Mouse (Mus musculus): ENCODE data around the gene Zbtb20.

The Zbtb20 gene

GRCm38 (mm10) chr16:43575066-43575465 is 699.4 kb downstream of the Zbtb20 start:
- no peak for DNase-seq

- DNase-seq = no peak
These were observed 699.8 kb downstream of the Zbtb20 start for GRCm38 (mm10) chr16:43575507-43575906.

GRCm38 (mm10) chr16:43577399-43577798 is 701.7 kb downstream of the Zbtb20 start:
- peak; percentile 58 for DNase-seq

DNA sequence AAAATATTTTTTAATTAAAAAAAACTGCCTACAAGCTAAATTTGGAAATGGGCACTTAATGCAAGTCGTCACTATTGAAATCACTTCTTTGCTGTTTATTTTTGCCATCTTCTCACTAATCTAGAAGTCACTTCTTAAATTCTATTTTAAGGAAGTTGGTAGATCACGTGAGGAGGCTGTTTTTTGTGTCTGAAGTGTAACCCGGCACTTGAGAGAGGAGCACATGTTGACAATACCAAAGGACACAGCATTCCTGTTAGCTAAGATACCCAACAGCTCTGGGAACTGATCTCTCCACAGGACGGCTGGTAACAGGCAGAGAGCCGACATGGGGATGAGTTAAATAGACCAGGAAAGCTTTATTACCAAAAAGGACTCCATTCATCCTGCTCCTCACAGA is 702.7 kb downstream of the Zbtb20 start:
- DNase-seq = no peak

DNA sequence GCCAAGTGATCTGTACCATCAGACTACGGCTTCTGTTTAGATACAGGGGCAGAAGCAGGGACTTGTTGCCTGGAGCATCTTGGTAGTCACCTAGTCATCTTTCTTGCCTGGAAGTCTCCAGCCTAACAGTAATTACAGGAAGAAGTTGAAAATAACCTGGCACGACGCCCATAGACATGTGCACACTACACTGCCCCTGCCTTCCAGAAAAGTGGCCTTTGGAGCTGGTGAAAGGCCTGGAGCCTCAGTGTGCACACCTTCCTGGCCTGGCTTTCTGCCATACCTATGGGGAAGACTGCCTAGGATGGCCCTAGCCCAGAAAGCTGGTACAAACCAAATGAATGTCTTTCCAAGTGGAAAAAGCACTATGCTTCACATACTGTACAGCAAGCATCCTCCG is 703.4 kb downstream of the Zbtb20 start:
- DNase-seq = peak; percentile 90

DNA sequence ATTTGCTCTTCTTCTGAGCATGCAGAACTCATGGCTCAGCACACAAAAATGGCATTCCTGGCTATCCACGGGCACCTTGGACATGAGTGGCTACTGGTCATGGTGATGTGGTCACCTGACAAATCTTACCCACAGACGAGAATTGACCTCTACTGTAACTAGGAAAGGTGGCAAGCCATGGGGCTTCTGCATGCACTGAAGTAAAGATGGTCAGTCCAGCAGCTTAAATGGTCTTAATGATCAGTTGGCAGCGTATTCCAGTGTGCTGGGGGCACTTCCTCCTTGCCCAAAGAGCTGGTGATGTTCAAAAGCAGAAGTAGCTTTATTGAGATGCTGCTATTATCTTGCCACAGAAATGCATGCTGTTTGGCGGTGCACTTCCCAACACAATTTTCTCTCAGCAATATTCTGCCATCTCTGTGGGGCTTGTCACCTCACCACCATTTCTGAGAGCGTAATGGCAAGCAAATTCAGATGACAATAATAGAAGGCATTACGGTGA is 704.7 kb downstream of the Zbtb20 start:
- DNase-seq = no peak

DNA sequence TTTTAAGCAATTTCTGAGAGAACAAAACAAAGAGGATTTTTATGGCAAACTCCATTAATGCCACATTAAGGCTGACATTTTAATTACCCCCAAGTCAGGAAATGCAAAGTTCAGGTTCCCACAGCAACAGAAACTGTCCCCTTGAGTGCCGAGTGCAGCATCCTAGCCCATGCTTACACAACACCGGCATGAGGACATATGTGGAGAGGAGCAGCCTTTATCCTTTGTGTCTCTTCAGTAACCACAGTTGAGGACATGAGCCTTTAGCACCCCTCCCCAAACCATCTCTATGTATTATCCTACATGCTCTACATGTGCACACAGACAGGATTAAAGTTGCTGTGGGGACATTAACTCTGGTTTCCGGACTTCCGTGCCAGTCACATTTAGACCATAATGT is 705.9 kb downstream of the Zbtb20 start:
- DNase-seq = no peak

GRCm38 (mm10) chr16:43586859-43587429 is 711.3 kb downstream of the Zbtb20 start:
- DNase-seq = no peak

- no peak for DNase-seq
These were observed 715.2 kb downstream of the Zbtb20 start for GRCm38 (mm10) chr16:43590704-43591493.

DNA sequence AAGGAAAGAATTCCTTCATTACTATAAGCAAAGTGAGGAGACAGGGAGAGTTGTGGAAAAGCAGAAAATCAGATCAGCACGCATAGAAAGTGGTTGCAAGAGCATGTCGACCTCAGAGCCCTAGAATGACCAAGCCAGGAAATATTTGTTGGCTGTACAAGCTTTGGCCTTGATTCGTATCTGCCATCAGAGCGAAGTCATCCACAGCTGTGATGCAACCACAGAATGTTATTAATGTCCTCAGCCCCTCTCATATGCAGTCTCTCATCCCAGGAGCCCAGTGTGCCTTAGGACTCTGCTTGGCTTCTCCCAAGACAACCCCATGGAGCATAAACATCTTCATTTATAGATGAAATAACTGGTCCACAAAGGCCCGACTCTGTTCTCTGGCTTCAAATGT is 716.4 kb downstream of the Zbtb20 start:
- DNase-seq = no peak

DNA sequence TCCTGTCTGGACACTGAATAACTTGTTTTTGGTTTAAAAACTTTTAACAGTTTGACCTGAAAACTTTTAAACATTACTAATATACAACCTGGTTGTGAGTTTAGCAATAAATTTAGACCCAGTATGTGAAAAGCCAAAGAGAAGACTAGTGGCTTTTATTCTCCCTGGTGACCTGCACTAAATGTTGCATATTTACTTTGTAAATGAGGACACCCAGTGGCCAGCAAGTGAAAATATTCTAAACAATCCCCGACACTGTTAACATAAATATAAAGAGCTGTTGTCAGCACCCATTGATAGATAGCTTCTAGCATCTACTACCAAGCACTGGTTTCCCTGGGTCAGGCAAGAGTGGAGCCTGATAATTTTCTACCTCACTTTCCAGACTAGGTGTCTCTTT is 717.1 kb downstream of the Zbtb20 start:
- DNase-seq = no peak

GRCm38 (mm10) chr16:43597375-43598060 is 721.8 kb downstream of the Zbtb20 start:
- no peak for DNase-seq

- DNase-seq = no peak
These were observed 724.0 kb downstream of the Zbtb20 start for GRCm38 (mm10) chr16:43599707-43600106.

GRCm38 (mm10) chr16:43602573-43602972 is 726.9 kb downstream of the Zbtb20 start:
- no peak for DNase-seq

DNA sequence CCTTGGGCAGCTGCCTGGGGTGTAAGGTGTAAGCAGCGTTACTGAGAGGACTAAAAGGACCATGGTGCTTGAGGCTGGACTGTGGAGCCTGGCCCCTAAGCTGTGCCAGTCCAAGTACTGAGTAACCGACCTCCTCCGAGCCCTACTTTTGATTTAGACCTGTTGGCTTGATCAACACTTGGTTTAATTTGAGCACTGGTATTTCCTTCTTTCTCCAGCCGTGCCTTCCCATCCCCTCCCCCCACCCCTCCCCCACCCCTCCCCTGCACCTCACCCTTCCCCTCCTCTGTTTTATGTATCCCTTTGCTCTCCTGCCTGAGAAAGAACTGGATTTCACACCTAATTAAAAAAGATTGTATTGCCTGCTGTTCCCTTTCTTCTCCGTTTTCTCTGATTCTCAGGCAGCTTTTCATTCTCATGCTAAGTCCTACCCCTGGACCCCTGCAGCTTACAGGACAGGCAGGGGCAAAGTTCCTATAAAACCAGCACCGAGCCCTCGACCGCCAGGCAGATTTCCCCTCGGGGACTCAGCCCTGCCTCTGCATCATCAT is 728.0 kb downstream of the Zbtb20 start:
- no peak for DNase-seq

DNA sequence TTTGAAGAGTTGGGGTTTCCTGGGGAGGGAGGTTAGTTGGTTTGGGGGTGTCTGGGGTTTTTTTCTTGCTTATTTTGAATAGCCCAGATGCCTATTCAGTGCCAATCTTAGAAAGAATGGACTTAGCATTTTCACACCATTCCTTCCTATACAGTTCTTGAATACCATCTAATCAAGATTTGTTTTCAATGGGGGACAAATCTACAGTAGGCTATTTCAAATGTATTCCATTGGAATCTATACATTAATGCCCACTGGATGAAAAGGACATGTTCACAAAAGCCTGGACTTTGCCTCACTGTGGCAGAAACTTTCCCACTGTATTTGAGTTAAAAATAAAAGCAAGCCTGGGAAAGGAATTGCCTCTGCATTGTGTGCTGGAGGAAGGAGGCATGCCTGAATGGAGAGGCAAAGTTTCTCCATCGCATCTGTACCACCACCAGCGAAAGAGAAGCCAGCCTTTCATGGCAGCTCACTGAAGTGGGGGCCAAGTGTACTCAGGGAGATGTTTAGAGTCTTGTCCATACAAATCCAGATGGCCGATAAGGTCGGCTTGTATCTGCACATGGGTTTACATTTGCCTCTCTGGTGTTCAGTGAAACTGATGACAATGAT is 728.8 kb downstream of the Zbtb20 start:
- DNase-seq = no peak

GRCm38 (mm10) chr16:43607086-43607485 is 731.4 kb downstream of the Zbtb20 start:
- DNase-seq = no peak

GRCm38 (mm10) chr16:43608066-43608465 is 732.4 kb downstream of the Zbtb20 start:
- no peak for DNase-seq

DNA sequence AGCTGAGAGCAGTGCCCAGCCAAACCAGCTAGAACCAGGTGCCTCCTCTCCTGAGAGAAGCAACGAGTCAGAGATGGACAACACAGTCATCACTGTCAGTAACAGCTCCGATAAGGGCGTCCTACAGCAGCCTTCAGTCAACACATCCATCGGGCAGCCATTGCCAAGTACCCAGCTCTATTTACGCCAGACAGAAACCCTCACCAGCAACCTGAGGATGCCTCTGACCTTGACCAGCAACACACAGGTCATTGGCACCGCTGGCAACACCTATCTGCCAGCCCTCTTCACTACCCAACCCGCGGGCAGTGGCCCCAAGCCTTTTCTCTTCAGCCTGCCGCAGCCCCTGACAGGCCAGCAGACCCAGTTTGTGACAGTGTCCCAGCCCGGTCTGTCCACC is 734.7 kb downstream of the Zbtb20 start:
- DNase-seq = no peak

DNA sequence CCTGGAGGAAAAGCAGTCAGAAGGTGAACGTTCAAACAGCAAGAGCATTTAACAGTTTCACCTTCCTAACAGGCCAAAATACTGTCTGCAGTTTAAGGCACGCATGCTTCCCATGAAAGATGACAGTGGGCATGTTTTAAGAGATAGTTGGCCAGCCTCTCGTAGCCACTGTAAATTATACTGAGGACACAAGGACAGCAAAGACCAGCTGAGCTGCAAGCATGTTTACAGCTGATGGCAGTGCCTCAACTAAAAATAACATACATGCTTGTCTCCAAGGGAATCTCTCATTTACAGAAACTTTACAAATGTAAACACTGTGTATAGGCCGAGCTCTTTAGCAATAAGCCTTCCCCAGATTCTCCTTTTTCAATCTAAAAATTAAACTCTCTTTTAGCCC is 740.7 kb downstream of the Zbtb20 start:
- no peak for DNase-seq

DNA sequence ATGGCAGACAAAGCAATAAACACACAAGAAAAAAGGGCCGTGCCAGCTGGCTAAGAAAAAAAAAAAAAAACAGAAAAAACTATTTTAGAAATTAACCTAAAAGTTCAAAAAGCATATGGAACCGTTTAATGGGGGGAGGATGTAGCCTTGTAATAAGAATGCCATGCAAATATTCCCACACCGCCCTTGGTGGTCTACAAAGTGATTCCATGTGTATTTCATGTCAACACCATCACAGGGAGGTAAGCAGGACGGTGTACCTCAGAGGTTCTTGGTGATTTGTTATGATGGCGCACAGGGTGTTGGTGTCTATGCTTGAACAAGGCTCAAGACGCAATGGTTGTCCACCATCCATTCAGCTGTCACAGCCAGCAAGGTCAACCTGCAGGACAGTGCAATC is 741.7 kb downstream of the Zbtb20 start:
- DNase-seq = no peak

DNA sequence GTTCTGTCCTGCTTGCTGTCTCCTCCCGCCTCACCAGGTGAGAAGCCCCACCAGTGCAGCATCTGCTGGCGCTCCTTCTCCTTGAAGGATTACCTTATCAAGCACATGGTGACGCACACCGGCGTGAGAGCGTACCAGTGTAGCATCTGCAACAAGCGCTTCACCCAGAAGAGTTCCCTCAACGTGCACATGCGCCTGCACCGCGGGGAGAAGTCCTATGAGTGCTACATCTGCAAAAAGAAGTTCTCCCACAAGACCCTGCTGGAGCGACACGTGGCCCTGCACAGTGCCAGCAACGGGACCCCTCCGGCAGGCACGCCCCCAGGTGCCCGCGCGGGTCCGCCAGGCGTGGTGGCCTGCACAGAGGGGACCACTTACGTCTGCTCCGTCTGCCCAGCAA is 742.6 kb downstream of the Zbtb20 start:
- no peak for DNase-seq

- DNase-seq = no peak
These were observed 743.6 kb downstream of the Zbtb20 start for GRCm38 (mm10) chr16:43619277-43619676.
